Mouse (Mus musculus) gastrocnemius, adult 8-10 months (tissue): ENCODE results near the gene Krcc1. TPM values are rescaled to one million over a fixed set of nuclear protein-coding genes. Genes with fewer than 3 reads are reported as not detected.
"Not testable (repeated sequence)": the region's sequence is repeated elsewhere in the genome, so short reads cannot be mapped to it uniquely, and the experiment has no call there.

Experiments used
- DNase-seq, 2 experiments: peaks; one replicate each; pipeline ENCODE4 v3.0.0; 2022; ENCODE audit warnings: low spot score in 2 of 2
- microRNA-seq: library from miRNA; unstranded; fragments of <30 nt; microRNA quantifications from one replicate; pipeline ENCODE4 v1.2.0, GENCODE M21; 2022
- total RNA-seq, 4 experiments: library from RNA; stranded (reverse); gene quantifications; 2 replicates each; pipeline ENCODE4 v1.2.4; 2022

The Krcc1 gene
- total RNA-seq, 4 experiments from 2014 or later, result 25.0 to 34.8 (median 27.7) TPM

DNA sequence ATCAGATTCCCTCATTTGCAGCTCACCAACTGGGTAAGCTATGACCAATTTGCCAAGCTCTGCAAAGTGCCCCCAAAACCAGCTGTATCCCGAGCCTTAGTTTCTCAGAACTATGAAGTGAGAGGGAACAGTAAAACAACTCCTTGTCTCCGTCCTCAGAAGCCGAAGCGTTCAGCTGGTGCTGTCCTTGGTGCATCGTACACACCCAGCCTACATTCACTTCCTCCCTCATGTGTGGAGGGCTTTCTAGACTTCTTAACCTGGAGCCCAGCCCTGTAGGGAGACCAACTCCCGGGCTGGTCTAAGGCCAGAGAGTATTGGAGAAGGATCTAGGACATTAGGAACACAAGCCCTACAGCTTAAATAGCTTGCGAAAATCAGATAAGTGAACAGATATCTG is 59.0 kb downstream of the Krcc1 start:
- DNase-seq, result no peak

DNA sequence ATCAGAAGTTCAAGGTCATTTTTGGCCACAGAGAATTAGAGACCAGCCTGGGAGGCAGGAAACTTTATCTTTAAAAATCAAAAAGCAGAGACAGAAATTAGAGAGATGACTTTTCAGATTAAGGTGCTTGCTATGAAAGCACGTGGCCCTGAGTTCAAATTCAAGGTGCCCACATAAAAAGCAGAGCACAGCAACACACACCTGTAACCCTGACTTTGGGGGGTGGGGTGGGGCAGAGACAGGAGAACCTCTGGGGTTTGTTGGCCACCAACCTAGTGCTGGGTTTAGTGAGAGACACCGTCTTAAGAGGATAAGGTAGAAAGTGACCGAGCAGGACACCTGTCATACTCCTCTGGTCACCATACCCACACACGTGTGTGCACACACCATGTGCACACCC is 60.0 kb downstream of the Krcc1 start:
- not testable (repeated sequence) for DNase-seq

DNA sequence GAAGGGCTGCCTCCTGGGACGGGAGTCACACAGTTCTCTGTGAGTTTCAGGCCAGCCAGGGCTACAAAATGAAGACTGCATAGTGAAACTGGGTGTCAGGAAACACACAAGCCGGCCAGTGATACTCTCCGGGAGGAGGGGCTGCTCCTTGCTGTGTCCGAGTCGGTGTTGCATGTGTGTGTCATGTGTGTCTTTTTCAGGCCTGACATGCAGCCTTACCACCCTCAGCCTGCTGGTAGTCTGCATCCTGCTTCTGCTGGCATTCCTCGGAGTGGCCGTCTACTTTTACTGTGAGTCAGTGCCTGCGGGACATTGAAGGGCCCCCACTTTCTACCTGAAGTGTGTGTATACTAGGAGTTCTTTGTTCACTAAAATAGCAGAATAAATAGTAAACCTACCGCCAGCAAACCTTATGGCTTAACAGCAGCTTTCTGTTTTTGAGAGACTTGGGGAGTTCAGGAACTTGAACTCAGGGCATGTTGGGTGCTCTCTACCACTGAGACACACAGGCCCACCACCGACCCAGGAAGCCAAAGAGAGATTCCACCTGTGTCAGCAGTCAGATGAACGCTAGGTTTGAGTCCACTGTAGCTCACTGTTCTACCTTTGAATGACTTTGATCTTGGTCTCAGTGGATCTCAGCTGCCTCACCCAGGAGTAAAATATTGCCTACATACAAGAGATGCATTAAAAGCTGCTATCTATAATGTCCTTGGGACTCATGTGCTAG is 60.9 kb downstream of the Krcc1 start:
- no peak for DNase-seq

DNA sequence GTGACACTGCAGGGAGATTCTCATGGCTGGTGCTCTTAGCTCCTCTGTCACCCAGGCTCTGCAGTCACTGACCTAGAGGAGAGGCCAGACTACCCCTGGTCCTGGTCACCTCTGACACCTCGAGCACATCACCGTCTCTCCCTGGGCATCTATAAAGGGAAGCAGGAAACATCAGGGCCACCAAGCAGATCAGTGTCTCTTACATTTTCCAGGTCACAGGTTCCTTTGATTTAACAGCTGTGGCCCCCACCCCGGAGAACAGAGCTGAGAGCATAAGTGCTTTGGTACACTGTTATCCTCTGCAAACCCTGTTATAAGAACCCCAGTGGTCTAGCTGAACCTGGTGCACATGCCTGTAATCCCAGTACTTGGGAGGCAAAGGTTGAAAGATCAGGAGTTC is 61.6 kb downstream of the Krcc1 start:
- DNase-seq, result no peak

DNA sequence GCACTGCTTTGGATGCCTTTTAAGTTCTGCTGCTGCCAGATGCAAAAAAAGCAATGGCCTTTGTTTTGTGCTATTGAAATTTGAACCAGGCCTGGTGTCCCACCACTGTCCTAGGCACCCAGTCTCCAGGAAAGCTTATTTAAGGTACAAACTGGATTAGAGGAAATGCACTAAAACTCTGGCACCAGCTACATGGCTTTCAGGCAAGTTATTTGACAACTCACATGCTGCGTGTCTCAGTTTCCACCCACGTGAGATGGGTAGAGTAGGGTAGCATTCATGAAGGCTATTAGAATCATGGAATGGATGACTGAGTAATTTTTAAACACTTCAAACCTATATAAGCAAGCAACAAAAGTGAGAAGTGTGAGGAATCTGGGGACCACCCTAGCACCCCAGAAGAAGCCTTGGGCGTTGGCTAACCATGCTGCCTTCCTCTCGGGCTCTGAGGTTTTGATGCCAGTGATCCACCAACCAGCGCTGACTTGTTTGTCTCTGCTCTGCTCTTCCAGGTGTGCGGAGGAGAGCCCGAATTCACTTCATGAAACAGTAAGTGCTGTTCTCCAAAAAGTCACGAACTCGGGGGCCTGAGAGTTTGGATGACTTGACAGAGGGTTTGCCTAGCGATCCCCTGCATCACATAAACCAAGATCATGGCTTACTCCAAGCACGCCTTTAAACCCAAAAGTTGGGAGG is 62.2 kb downstream of the Krcc1 start:
- DNase-seq, result no peak

Small RNA genes lying within 50 kb of the gene (microRNA-seq; reads per million reads assigned to microRNA genes)
- 10.8 reads per million, percentile 6 among the genes with 10 or more reads in this experiment for gene Mir8112

Other genes starting within 250 kb of the Krcc1 start
- gene Thnsl2, start 127.2 kb upstream of the Krcc1 start, total RNA-seq, result 10 to 100 TPM in 2 of 4 experiments, 1 to 10 TPM in 2; 8.9 to 12.8 (median 9.8) TPM
- 1 to 10 TPM in 1 of 4 experiments, not detected in 3; 1.4 TPM for gene Fabp1, start 71.8 kb upstream of the Krcc1 start, total RNA-seq
- gene Smyd1, start 50.6 kb downstream of the Krcc1 start, total RNA-seq, result 100 to 1,000 TPM; 334 to 392 (median 347) TPM
- not detected for gene Cd8b1, start 51.1 kb downstream of the Krcc1 start, total RNA-seq
- gene Cd8a, start 101.8 kb downstream of the Krcc1 start, total RNA-seq, result not detected
- gene Rmnd5a, start 169.0 kb downstream of the Krcc1 start, total RNA-seq, result 100 to 1,000 TPM; 137 to 183 (median 144) TPM
- gene Rnf103, start 222.2 kb downstream of the Krcc1 start, total RNA-seq, result 10 to 100 TPM; 19.5 to 22.6 (median 21.2) TPM